Mouse (Mus musculus) limb, embryonic 14.5 days (tissue): ENCODE measurements at regions not wholly inside any gene's neighbourhood (a gene's known extent, or its start where the extent isn't known, plus 50 kb on each side); places are given as distances from the start of the nearest gene placed in this dataset.
A peak's percentile ranks its signal among the peaks of the same experiment; 100 is the strongest.

Source experiments
- ATAC-seq: fragments of 200-750 bp; cut with Nextera tagmentation; 2 replicates; pipeline ENCODE4 v1.8.0; 2017; ENCODE audit warnings: low read depth, moderate number of reproducible peaks, moderate TSS enrichment; ENCODE audit not compliant: low FRiP score
- DNase-seq: peaks from one replicate; pipeline ENCODE4 v3.0.0-alpha.2; 2015; ENCODE audit warnings: low spot score
- H3K27ac ChIP-seq: fragments of 300-500 bp; sonication (generic); replicated peaks from 2 replicates; pipeline ENCODE4 v1.5.1; 2014; ENCODE audit warnings: low read depth, mild to moderate bottlenecking, low read length, moderate library complexity, mixed read lengths
- H3K27me3 ChIP-seq: fragments of 300-500 bp; sonication (generic); 2 replicates; pipeline ENCODE4 v1.6.1; 2014; ENCODE audit warnings: low read length, mixed read lengths; ENCODE audit not compliant: control insufficient read depth, insufficient read depth
- H3K36me3 ChIP-seq: fragments of 300-500 bp; sonication (generic); 2 replicates; pipeline ENCODE4 v1.6.1; 2014; ENCODE audit warnings: mild to moderate bottlenecking, low read length, moderate library complexity, mixed read lengths; ENCODE audit not compliant: control insufficient read depth, insufficient read depth
- H3K4me1 ChIP-seq: fragments of 300-500 bp; sonication (generic); 2 replicates; pipeline ENCODE4 v1.6.1; 2014; ENCODE audit warnings: antibody characterized with exemption, low read length, mixed read lengths; ENCODE audit not compliant: control insufficient read depth, insufficient read depth
- H3K4me2 ChIP-seq: fragments of 300-500 bp; sonication (generic); replicated peaks from 2 replicates; pipeline ENCODE4 v1.6.1; 2014; ENCODE audit warnings: low read depth, mild to moderate bottlenecking, low read length, moderate library complexity; ENCODE audit not compliant: severe bottlenecking
- H3K4me3 ChIP-seq: fragments of 300-500 bp; sonication (generic); replicated peaks from 2 replicates; pipeline ENCODE4 v1.5.1; 2014; ENCODE audit warnings: low read length
- H3K9ac ChIP-seq: fragments of 300-500 bp; sonication (generic); 2 replicates; pipeline ENCODE4 v1.6.1; 2014; ENCODE audit warnings: mild to moderate bottlenecking, low read depth, low read length, moderate library complexity; ENCODE audit not compliant: severe bottlenecking
- H3K9me3 ChIP-seq: fragments of 300-500 bp; sonication (generic); 2 replicates; pipeline ENCODE4 v1.6.1; 2016; ENCODE audit warnings: low read length; ENCODE audit not compliant: control insufficient read depth
- POLR2A ChIP-seq: fragments of 200-500 bp; IDR thresholded peaks from 2 replicates; pipeline ENCODE4 v1.8.0; 2012; ENCODE audit warnings: inconsistent platforms, mild to moderate bottlenecking, moderate library complexity, borderline replicate concordance; ENCODE audit not compliant: insufficient read depth, insufficient read length; ENCODE audit errors: extremely low read depth
- WGBS: fragments of 180-500 bp; shearing (Covaris S2); extraction: QIAGEN DNeasy Blood & Tissue Kit; methylation state at CpG from one replicate; pipeline ENCODE4 v1.1.7; 2014; 5-methylcytosine and 5-hydroxymethylcytosine counted together

- WGBS: 71% methylated on average over 2 of the region's 2 CpGs
- Histone ChIP-seq H3K9me3 (no peaks in the 10 kb centered on the region), H3K27me3 (no peaks in the 10 kb centered on the region), H3K4me3 (no peak overlapping the region), H3K36me3 (no peaks in the 10 kb centered on the region), H3K27ac (no peak overlapping the region), H3K4me2 (no peak overlapping the region), H3K9ac (no peak overlapping the region), H3K4me1 (no peaks in the 10 kb centered on the region)
- no peak for ATAC-seq
- no peak for TF ChIP-seq POLR2A
- DNase-seq: no peak
Observed at GRCm38 (mm10) chr5:53407646-53408045, 58.3 kb upstream of the Rbpj start.

- Histone ChIP-seq H3K27me3 (no peaks in the 10 kb centered on the region), H3K4me1 (no peaks in the 10 kb centered on the region), H3K36me3 (no peaks in the 10 kb centered on the region), H3K9ac (no peak overlapping the region), H3K4me2 (no peak overlapping the region), H3K4me3 (no peak overlapping the region), H3K9me3 (no peaks in the 10 kb centered on the region), H3K27ac (no peak overlapping the region)
- DNase-seq (no peak), ATAC-seq (no peak)
- WGBS: 87% methylated on average over 2 of the region's 2 CpGs
- TF ChIP-seq POLR2A: no peak
Observed at GRCm38 (mm10) chr5:53408235-53408634, 57.7 kb upstream of the Rbpj start.

- no peak overlapping the region for H3K9ac ChIP-seq
- no peaks in the 10 kb centered on the region for H3K4me1 ChIP-seq
- H3K4me2 ChIP-seq: no peak overlapping the region
- 77% methylated on average over 3 of the region's 3 CpGs for WGBS
- no peaks in the 10 kb centered on the region for H3K9me3 ChIP-seq
- H3K36me3 ChIP-seq: no peaks in the 10 kb centered on the region
- no peak for TF ChIP-seq POLR2A
- no peak overlapping the region for H3K27ac ChIP-seq
- ATAC-seq (no peak), DNase-seq (no peak)
- H3K27me3 ChIP-seq: no peaks in the 10 kb centered on the region
- H3K4me3 ChIP-seq: no peak overlapping the region
Observed at GRCm38 (mm10) chr5:53409740-53410139, 56.2 kb upstream of the Rbpj start.

- Histone ChIP-seq H3K4me2 (no peak overlapping the region), H3K9me3 (no peaks in the 10 kb centered on the region), H3K4me1 (no peaks in the 10 kb centered on the region), H3K4me3 (no peak overlapping the region), H3K36me3 (no peaks in the 10 kb centered on the region), H3K9ac (no peak overlapping the region), H3K27ac (no peak overlapping the region), H3K27me3 (no peaks in the 10 kb centered on the region)
- TF ChIP-seq POLR2A: no peak
- 52% methylated on average over 7 of the region's 7 CpGs for WGBS
- DNase-seq: peak; percentile 30
- peak; percentile 50; the same call in 1 of the 2 replicates for ATAC-seq
Observed at GRCm38 (mm10) chr5:53412391-53413075, 53.4 kb upstream of the Rbpj start.

GRCm38 (mm10) chr5:53413677-53414076, 52.3 kb upstream of the Rbpj start:
- H3K9ac ChIP-seq: no peak overlapping the region
- H3K27me3 ChIP-seq: no peaks in the 10 kb centered on the region
- TF ChIP-seq POLR2A: no peak
- ATAC-seq (no peak), DNase-seq (no peak)
- no peaks in the 10 kb centered on the region for H3K36me3 ChIP-seq
- no peak overlapping the region for H3K4me3 ChIP-seq
- 79% methylated on average over 3 of the region's 3 CpGs for WGBS
- H3K4me2 ChIP-seq: no peak overlapping the region
- no peaks in the 10 kb centered on the region for H3K9me3 ChIP-seq
- H3K4me1 ChIP-seq: no peaks in the 10 kb centered on the region
- no peak overlapping the region for H3K27ac ChIP-seq
